Mouse (Mus musculus): ENCODE measurements around the gene Mpi. TPM values are rescaled to one million over a fixed set of nuclear protein-coding genes. Genes with fewer than 3 reads are reported as not detected.

Gene Mpi
- polyA plus RNA-seq (2016; fragmentation: Nextera tagmentation; extraction: Ambion mirVana): 65.7 and 67.3 TPM in 2 replicates

GRCm38 (mm10) chr9:57552139-57552887 is at the start of gene Mpi:
Mpi (minus strand) TSS chr9:57552763.
- H3K9me3 ChIP-seq: no peaks in the 10 kb centered on the region
- H3K4me2 ChIP-seq (replicated peaks): peak within 1 kb of the TSS; percentile 87
- peaks cover 32% of the 10 kb centered on the region for H3K36me3 ChIP-seq
- H3K27ac ChIP-seq (replicated peaks): no peak within 1 kb of the TSS
- peak within 1 kb of the TSS; percentile 75 for H3K9ac ChIP-seq (replicated peaks)
- WGBS: 1% methylated on average over 28 of the region's 28 CpGs
- no peaks in the 10 kb centered on the region for H3K27me3 ChIP-seq
- peaks cover 17% of the 10 kb centered on the region for H3K4me1 ChIP-seq
- ATAC-seq (ENCODE audit: low FRiP score, low read depth): peak; percentile 72; the same call in 1 of the 2 replicates
- peak within 1 kb of the TSS; percentile 69 for H3K4me3 ChIP-seq

- ATAC-seq (ENCODE audit: low FRiP score, low read depth): no peak
- Histone ChIP-seq H3K9me3 (no peaks in the 10 kb centered on the region), H3K4me1 (peaks cover 50% of the 10 kb centered on the region), H3K27me3 (peaks cover 22% of the 10 kb centered on the region), H3K27ac (replicated peaks) (no peak overlapping the region), H3K36me3 (no peaks in the 10 kb centered on the region), H3K9ac (replicated peaks) (no peak overlapping the region), H3K4me3 (no peak overlapping the region), H3K4me2 (replicated peaks) (no peak overlapping the region)
- WGBS: 72% methylated on average over 8 of the region's 8 CpGs
Measured at GRCm38 (mm10) chr9:57602098-57602497, 49.5 kb upstream of the Mpi start.

GRCm38 (mm10) chr9:57601353-57601706 is 48.8 kb upstream of the Mpi start:
- Histone ChIP-seq H3K36me3 (no peaks in the 10 kb centered on the region), H3K27me3 (peaks cover 15% of the 10 kb centered on the region), H3K9ac (replicated peaks) (no peak overlapping the region), H3K4me3 (no peak overlapping the region), H3K4me1 (peaks cover 45% of the 10 kb centered on the region), H3K9me3 (no peaks in the 10 kb centered on the region), H3K27ac (replicated peaks) (no peak overlapping the region), H3K4me2 (replicated peaks) (no peak overlapping the region)
- 65% methylated on average over 2 of the region's 2 CpGs for WGBS
- no peak for ATAC-seq (ENCODE audit: low FRiP score, low read depth)

- H3K4me1 ChIP-seq: peaks cover 40% of the 10 kb centered on the region
- no peak overlapping the region for H3K27ac ChIP-seq (replicated peaks)
- H3K36me3 ChIP-seq: no peaks in the 10 kb centered on the region
- H3K9ac ChIP-seq (replicated peaks): no peak overlapping the region
- H3K9me3 ChIP-seq: no peaks in the 10 kb centered on the region
- no peak overlapping the region for H3K4me3 ChIP-seq
- H3K27me3 ChIP-seq: peaks cover 9% of the 10 kb centered on the region
- 7% methylated on average over 3 of the region's 3 CpGs for WGBS
- H3K4me2 ChIP-seq (replicated peaks): no peak overlapping the region
- ATAC-seq (ENCODE audit: low FRiP score, low read depth): no peak
Measured at GRCm38 (mm10) chr9:57600620-57601352, 48.2 kb upstream of the Mpi start.

- H3K4me3 ChIP-seq: no peak overlapping the region
- WGBS: 29% methylated on average over 8 of the region's 8 CpGs
- H3K4me1 ChIP-seq: peaks cover 37% of the 10 kb centered on the region
- H3K9ac ChIP-seq (replicated peaks): no peak overlapping the region
- peak overlapping the region; percentile 73 for H3K27ac ChIP-seq (replicated peaks)
- peak overlapping the region; percentile 10; the same call in 1 of the 2 replicates for H3K4me2 ChIP-seq (replicated peaks)
- peaks cover 13% of the 10 kb centered on the region for H3K36me3 ChIP-seq
- ATAC-seq (ENCODE audit: low FRiP score, low read depth): peak; percentile 75; the same call in 1 of the 2 replicates
- 0 out of 2 replicates have a peak, but pooled peaks cover 7% of the 10 kb centered on the region for H3K27me3 ChIP-seq
- H3K9me3 ChIP-seq: no peaks in the 10 kb centered on the region
Measured at GRCm38 (mm10) chr9:57598851-57599563, 46.4 kb upstream of the Mpi start.

- 0 out of 2 replicates have a peak, but pooled peaks have one; percentile 17 for ATAC-seq (ENCODE audit: low FRiP score, low read depth)
- Histone ChIP-seq H3K27me3 (0 out of 2 replicates have a peak, but pooled peaks cover 7% of the 10 kb centered on the region), H3K36me3 (peaks cover 13% of the 10 kb centered on the region), H3K4me3 (no peak overlapping the region), H3K9me3 (no peaks in the 10 kb centered on the region), H3K9ac (replicated peaks) (no peak overlapping the region; the same call in 1 of the 2 replicates), H3K4me2 (replicated peaks) (no peak overlapping the region), H3K4me1 (peaks cover 37% of the 10 kb centered on the region), H3K27ac (replicated peaks) (peak overlapping the region; percentile 73)
- 21% methylated on average over 4 of the region's 4 CpGs for WGBS
Measured at GRCm38 (mm10) chr9:57597929-57598382, 45.4 kb upstream of the Mpi start.

GRCm38 (mm10) chr9:57597265-57597664 is 44.7 kb upstream of the Mpi start:
- Histone ChIP-seq H3K9ac (replicated peaks) (no peak overlapping the region; the same call in 1 of the 2 replicates), H3K9me3 (no peaks in the 10 kb centered on the region), H3K27ac (replicated peaks) (peak overlapping the region; percentile 73), H3K4me1 (peaks cover 37% of the 10 kb centered on the region), H3K27me3 (0 out of 2 replicates have a peak, but pooled peaks cover 7% of the 10 kb centered on the region), H3K36me3 (peaks cover 13% of the 10 kb centered on the region), H3K4me3 (no peak overlapping the region), H3K4me2 (replicated peaks) (no peak overlapping the region)
- ATAC-seq (ENCODE audit: low FRiP score, low read depth): no peak
- 93% methylated on average over 8 of the region's 8 CpGs for WGBS

- H3K27ac ChIP-seq (replicated peaks): no peak overlapping the region
- H3K4me2 ChIP-seq (replicated peaks): no peak overlapping the region
- no peak overlapping the region for H3K4me3 ChIP-seq
- H3K27me3 ChIP-seq: 0 out of 2 replicates have a peak, but pooled peaks cover 4% of the 10 kb centered on the region
- WGBS: 79% methylated on average over 9 of the region's 9 CpGs
- no peak overlapping the region for H3K9ac ChIP-seq (replicated peaks)
- peaks cover 17% of the 10 kb centered on the region for H3K36me3 ChIP-seq
- ATAC-seq (ENCODE audit: low FRiP score, low read depth): no peak
- H3K9me3 ChIP-seq: no peaks in the 10 kb centered on the region
- peaks cover 25% of the 10 kb centered on the region for H3K4me1 ChIP-seq
Measured at GRCm38 (mm10) chr9:57594174-57594509, 41.6 kb upstream of the Mpi start.

GRCm38 (mm10) chr9:57593454-57594173 is 41.1 kb upstream of the Mpi start:
- no peak overlapping the region for H3K27ac ChIP-seq (replicated peaks)
- H3K4me3 ChIP-seq: no peak overlapping the region
- H3K9me3 ChIP-seq: no peaks in the 10 kb centered on the region
- H3K36me3 ChIP-seq: peaks cover 17% of the 10 kb centered on the region
- H3K4me1 ChIP-seq: peaks cover 25% of the 10 kb centered on the region
- ATAC-seq (ENCODE audit: low FRiP score, low read depth): no peak
- no peak overlapping the region for H3K9ac ChIP-seq (replicated peaks)
- H3K27me3 ChIP-seq: 0 out of 2 replicates have a peak, but pooled peaks cover 4% of the 10 kb centered on the region
- no peak overlapping the region for H3K4me2 ChIP-seq (replicated peaks)
- WGBS: 54% methylated on average over 12 of the region's 12 CpGs

- Histone ChIP-seq H3K9ac (replicated peaks) (no peak overlapping the region), H3K4me3 (no peak overlapping the region), H3K27ac (replicated peaks) (no peak overlapping the region), H3K27me3 (0 out of 2 replicates have a peak, but pooled peaks cover 4% of the 10 kb centered on the region), H3K4me2 (replicated peaks) (peak overlapping the region; percentile 94; the same call in 1 of the 2 replicates), H3K4me1 (peaks cover 13% of the 10 kb centered on the region), H3K36me3 (peaks cover 25% of the 10 kb centered on the region), H3K9me3 (no peaks in the 10 kb centered on the region)
- ATAC-seq (ENCODE audit: low FRiP score, low read depth): no peak
- WGBS: 30% methylated on average over 5 of the region's 5 CpGs
Measured at GRCm38 (mm10) chr9:57590726-57591125, 38.2 kb upstream of the Mpi start.
